7 mouse cellular contexts compared by ENCODE assay signal in the genomic region with DNA sequence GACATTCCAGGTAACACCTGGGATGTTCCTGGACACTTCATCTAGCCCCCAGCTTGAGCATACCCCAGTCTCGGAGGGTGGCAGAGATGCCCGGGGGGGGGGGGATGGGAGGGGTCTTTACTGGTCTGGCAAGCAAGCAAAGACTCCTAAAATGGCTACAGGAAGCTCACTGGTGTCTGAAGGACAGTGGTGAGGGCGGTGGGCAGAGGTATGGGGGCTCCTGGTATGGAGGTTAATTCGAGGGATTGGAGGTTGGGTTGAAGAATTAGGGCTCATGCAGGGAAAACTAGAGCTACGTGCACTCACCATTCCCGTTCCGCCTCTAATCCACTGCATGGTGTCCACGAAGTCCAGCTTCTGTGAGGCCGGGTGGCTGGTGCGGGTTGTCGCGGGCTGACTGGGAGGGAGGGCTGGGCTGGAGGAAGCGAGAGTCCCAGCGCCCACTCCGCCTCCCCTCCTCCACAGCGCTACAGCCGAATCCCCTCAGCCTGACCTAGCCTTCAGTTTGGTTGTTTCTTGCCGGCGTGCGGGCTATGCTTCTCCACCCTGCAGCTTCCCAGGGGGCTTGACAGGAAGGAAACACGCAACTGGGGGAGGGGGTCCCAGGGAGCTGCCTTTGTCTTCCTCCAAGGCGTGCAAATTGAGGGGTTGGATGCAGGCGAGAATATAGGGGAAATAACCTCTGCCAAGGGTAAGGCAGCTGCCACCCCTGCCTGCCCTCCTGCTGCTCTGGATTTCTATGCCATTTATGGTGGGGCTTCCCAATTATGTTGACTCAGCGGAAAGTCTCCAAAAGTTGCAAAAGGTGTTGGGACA. TPM values are rescaled to one million over a fixed set of nuclear protein-coding genes. Genes with fewer than 3 reads are reported as not detected.
DNase-seq lines count a peak whose midpoint lies in the region; ATAC-seq and TF ChIP-seq lines count a peak whose summit lies in the region.

A gene (minus strand): TSS at position 753 of the 816 bp plus-strand sequence.

- no peak for TF ChIP-seq POLR2A in ES-Bruce4 (IDR thresholded peaks at IDR 0.05; ENCODE audit: insufficient read depth, low read length)
- TF ChIP-seq POLR2A in testis, adult 2 months (IDR thresholded peaks at IDR 0.05; ENCODE audit: control insufficient read depth, low read depth, low read length): no peak

- WGBS in embryonic facial prominence, embryonic 10.5 days: 23% methylated on average over 24 of the region's 24 CpGs
- 14% methylated on average over 23 of the region's 24 CpGs for WGBS in heart, embryonic 13.5 days

- TF ChIP-seq CTCF in ES-Bruce4 (IDR thresholded peaks at IDR 0.05; ENCODE audit: low read depth, low read length): no peak
- no peak for TF ChIP-seq CTCF in testis, adult 2 months (IDR thresholded peaks at IDR 0.05; ENCODE audit: control insufficient read depth, insufficient read depth, insufficient replicate concordance, low read depth, low read length)

- DNase-seq in adrenal gland, adult 2 months: peak; percentile 10
- peak; percentile 58 for DNase-seq in embryonic facial prominence, embryonic 10.5 days (ENCODE audit: low spot score)
- DNase-seq in layer of hippocampus, postnatal 25 days (ENCODE audit: extremely low spot score in 1 of 2, low spot score in 1 of 2): peak in 1 of 2 experiments; percentile 23
- peak; percentile 29 for DNase-seq in mesoderm, embryonic 11.5 days (ENCODE audit: low read depth, low spot score)

- no peaks in the 10 kb centered on the region for H3K9me3 ChIP-seq in ES-Bruce4 (replicated peaks; ENCODE audit: control insufficient read depth, insufficient read depth, low read length, poor library complexity, severe bottlenecking)
- H3K9me3 ChIP-seq in embryonic facial prominence, embryonic 10.5 days: no peaks in the 10 kb centered on the region
- no peaks in the 10 kb centered on the region for H3K9me3 ChIP-seq in heart, embryonic 13.5 days

- peak within 1 kb of the TSS; percentile 23; the same call in 1 of the 2 replicates for H3K4me3 ChIP-seq in ES-Bruce4 (ENCODE audit: low read depth, low read length)
- H3K4me3 ChIP-seq in embryonic facial prominence, embryonic 10.5 days: peak within 1 kb of the TSS; percentile 55
- peak within 1 kb of the TSS; percentile 57 for H3K4me3 ChIP-seq in heart, embryonic 13.5 days
- peak within 1 kb of the TSS; percentile 35 for H3K4me3 ChIP-seq in testis, adult 2 months (ENCODE audit: control insufficient read depth, low read depth, low read length)

- no peaks in the 10 kb centered on the region for H3K27me3 ChIP-seq in ES-Bruce4 (ENCODE audit: control insufficient read depth, insufficient read depth, low read length, poor library complexity, severe bottlenecking)
- H3K27me3 ChIP-seq in embryonic facial prominence, embryonic 10.5 days (replicated peaks; ENCODE audit: low read depth, poor library complexity, severe bottlenecking): peaks cover 48% of the 10 kb centered on the region
- no peaks in the 10 kb centered on the region; the same call in 1 of the 2 replicates for H3K27me3 ChIP-seq in heart, embryonic 13.5 days (replicated peaks)
- H3K27me3 ChIP-seq in testis, adult 2 months (ENCODE audit: control insufficient read depth, insufficient read depth, low read length): no peaks in the 10 kb centered on the region

- no peak within 1 kb of the TSS for H3K27ac ChIP-seq in ES-Bruce4 (ENCODE audit: insufficient read depth, low read length)
- peak within 1 kb of the TSS; percentile 76 for H3K27ac ChIP-seq in embryonic facial prominence, embryonic 10.5 days (replicated peaks)
- H3K27ac ChIP-seq in heart, embryonic 13.5 days (replicated peaks): no peak within 1 kb of the TSS; the same call in 1 of the 2 replicates
- no peak within 1 kb of the TSS for H3K27ac ChIP-seq in testis, adult 2 months (ENCODE audit: control insufficient read depth, insufficient read depth, low read depth, low read length)

- no peak for ATAC-seq in heart, embryonic 13.5 days (ENCODE audit: extremely low read depth, insufficient number of reproducible peaks, low FRiP score, low TSS enrichment)

- H3K36me3 ChIP-seq in ES-Bruce4 (ENCODE audit: control insufficient read depth, insufficient read depth, low read length, poor library complexity, severe bottlenecking): no peaks in the 10 kb centered on the region
- no peaks in the 10 kb centered on the region for H3K36me3 ChIP-seq in embryonic facial prominence, embryonic 10.5 days (replicated peaks)
- no peaks in the 10 kb centered on the region for H3K36me3 ChIP-seq in heart, embryonic 13.5 days
- no peaks in the 10 kb centered on the region for H3K36me3 ChIP-seq in testis, adult 2 months (ENCODE audit: control insufficient read depth, insufficient read depth, low read length)

- no peak for TF ChIP-seq EP300 in ES-Bruce4 (IDR thresholded peaks at IDR 0.05; ENCODE audit: insufficient read depth, low read depth, low read length)

- no peak within 1 kb of the TSS for H3K9ac ChIP-seq in ES-Bruce4 (ENCODE audit: low read depth, poor library complexity, severe bottlenecking)
- H3K9ac ChIP-seq in heart, embryonic 13.5 days: peak within 1 kb of the TSS; percentile 79

- peak within 1 kb of the TSS; percentile 71 for H3K4me2 ChIP-seq in heart, embryonic 13.5 days

- H3K4me1 ChIP-seq in ES-Bruce4 (ENCODE audit: control insufficient read depth, insufficient read depth, low read length): no peaks in the 10 kb centered on the region
- H3K4me1 ChIP-seq in embryonic facial prominence, embryonic 10.5 days: no peaks in the 10 kb centered on the region
- no peaks in the 10 kb centered on the region for H3K4me1 ChIP-seq in heart, embryonic 13.5 days
- H3K4me1 ChIP-seq in testis, adult 2 months (ENCODE audit: control insufficient read depth, insufficient read depth, low read length): peaks cover 5% of the 10 kb centered on the region; the same call in 1 of the 2 replicates

RNA-seq across cellular contexts. Expression of the gene that starts here (rescaled TPM):
- polyA plus RNA-seq in ES-Bruce4 (2011; ENCODE audit: insufficient read depth, insufficient read length, low read depth, missing spikeins): 4.3 and 6.0 TPM in 2 replicates
- total RNA-seq in adrenal gland, adult 2 months (2021): 10 to 100 TPM; 11.8 to 12.1 TPM
- polyA plus RNA-seq in adrenal gland, adult 2 months (2012; rRNA removed): 1.5 and 2.0 TPM in 2 replicates
- 11.9 and 14.3 TPM in 2 replicates for polyA plus RNA-seq in embryonic facial prominence, embryonic 10.5 days (2016; fragmentation: Nextera tagmentation; extraction: Ambion mirVana)
- polyA plus RNA-seq in heart, embryonic 13.5 days (2015; fragmentation: Nextera tagmentation; extraction: Ambion mirVana): 10.3 and 10.7 TPM in 2 replicates
- 100 to 1,000 TPM; 264 to 279 TPM for total RNA-seq in layer of hippocampus, postnatal 25 days (2021)
- 0.32 and 1.0 TPM in 2 replicates for polyA plus RNA-seq in testis, adult 2 months (2012; rRNA removed)

Comparison
In these comparisons a context has a peak if more than half of its experiments do, and no peak if none do; other contexts are left out.
1. RNA of the gene that starts here (total RNA-seq): 264 to 279 TPM in layer of hippocampus, postnatal 25 days; 11.8 to 12.1 TPM in adrenal gland, adult 2 months; every median in the first group is over 10 times any median in the second.
2. Peak in every context shown above with its lines, with median percentiles within 50 percentile points of each other: H3K4me3 ChIP-seq.